10 mouse cellular contexts compared by ENCODE assay signal in the genomic region with DNA sequence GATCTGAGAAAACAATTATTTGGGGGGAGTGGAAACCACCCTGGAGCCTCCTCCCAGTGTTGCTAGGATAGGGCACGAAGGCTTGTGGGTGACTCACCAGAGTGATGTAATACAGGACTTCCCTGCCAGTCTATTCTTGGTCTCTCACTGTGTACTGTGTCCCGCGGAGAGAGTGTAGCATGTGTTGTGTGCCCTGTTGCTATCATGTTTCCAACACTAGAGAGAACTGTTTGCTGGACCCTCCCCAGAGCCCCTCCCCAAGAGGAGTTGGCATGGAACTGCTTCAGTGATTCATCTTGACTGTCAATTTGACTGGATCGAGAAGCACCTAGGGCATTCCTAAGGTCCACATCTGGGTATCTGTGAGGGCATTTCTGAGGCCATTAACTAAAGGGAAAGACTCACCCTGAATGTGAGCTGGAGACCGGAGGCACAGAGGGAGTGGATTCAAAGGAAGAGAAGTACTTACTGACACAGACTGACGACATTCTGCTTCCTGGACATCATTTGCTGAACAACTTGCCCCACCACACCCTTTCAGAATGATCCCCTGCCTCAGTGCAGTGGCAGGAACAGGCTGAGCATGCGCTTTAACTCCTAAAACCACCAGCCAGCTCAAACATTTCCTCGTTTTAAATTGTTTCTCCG. TPM values are rescaled to one million over a fixed set of nuclear protein-coding genes. Genes with fewer than 3 reads are reported as not detected.
A peak's percentile ranks its signal among the peaks of the same experiment; 100 is the strongest.
DNase-seq lines count a peak whose midpoint lies in the region; ATAC-seq and TF ChIP-seq lines count a peak whose summit lies in the region.
"Had no signal": no experiment of that assay in that cellular context is flagged by ENCODE, and none has a peak within 500 bp of the region (broad histone marks: within the 10 kb centered on the region; RNA-seq: fewer than 3 reads in every experiment).

No protein-coding gene starts in this region.

- no peak overlapping the region for H3K9ac ChIP-seq in forebrain, embryonic 15.5 days (replicated peaks)
- H3K9ac ChIP-seq: liver, embryonic 15.5 days had no signal

- in situ Hi-C loops in Patski (cut with MboI; ENCODE audit: low pct_unique_long_range_greater_than_20kb) = no loop called here

- no peaks in the 10 kb centered on the region for H3K27me3 ChIP-seq in heart, embryonic 10.5 days (ENCODE audit: insufficient read depth, poor library complexity, severe bottlenecking)
- H3K27me3 ChIP-seq in Patski = no peaks in the 10 kb centered on the region
- H3K27me3 ChIP-seq in forebrain, embryonic 15.5 days = no peaks in the 10 kb centered on the region
- H3K27me3 ChIP-seq: liver, embryonic 15.5 days had no signal

- H3K27ac ChIP-seq in heart, embryonic 10.5 days = no peak overlapping the region
- H3K27ac ChIP-seq in forebrain, embryonic 15.5 days (replicated peaks) = no peak overlapping the region
- H3K27ac ChIP-seq: liver, embryonic 15.5 days had no signal

- CTCF ChIA-PET in Patski (lab: Charles Lee) = no interaction called here

- POLR2A ChIA-PET in Patski (lab: Charles Lee) = no interaction called here

- peak; percentile 87 for ATAC-seq in Patski
- no peak for ATAC-seq in forebrain, embryonic 15.5 days (replicated peaks)

- TF ChIP-seq CTCF in Patski (IDR thresholded peaks at IDR 0.05) = no peak

- DNase-seq in heart, adult 11 months = peak; percentile 98
- no peak for DNase-seq in heart, embryonic 10.5 days (ENCODE audit: low spot score)
- peak; percentile 66 for DNase-seq in Patski (ENCODE audit: low read depth, low spot score)
- peak; percentile 74 for DNase-seq in heart, adult 8-10 months (ENCODE audit: low spot score)
- DNase-seq in lung, postnatal 4 days = peak; percentile 31 to 37
- no peak for DNase-seq in kidney, postnatal 4 days
- no peak for DNase-seq in frontal cortex, postnatal 25 days (ENCODE audit: low spot score in 2 of 2)

- no peaks in the 10 kb centered on the region for H3K9me3 ChIP-seq in heart, embryonic 10.5 days
- H3K9me3 ChIP-seq in forebrain, embryonic 15.5 days = no peaks in the 10 kb centered on the region
- H3K9me3 ChIP-seq: liver, embryonic 15.5 days had no signal

- no peak overlapping the region for H3K4me2 ChIP-seq in forebrain, embryonic 15.5 days (replicated peaks)
- H3K4me2 ChIP-seq: liver, embryonic 15.5 days had no signal

- H3K4me1 ChIP-seq in heart, embryonic 10.5 days = peaks cover 17% of the 10 kb centered on the region
- no peaks in the 10 kb centered on the region for H3K4me1 ChIP-seq in forebrain, embryonic 15.5 days

- WGBS in heart, embryonic 10.5 days = 60% methylated on average over 9 of the region's 9 CpGs
- WGBS in forebrain, embryonic 15.5 days = 85% methylated on average over 9 of the region's 9 CpGs

- H3K4me3 ChIP-seq in heart, embryonic 10.5 days = no peak overlapping the region
- H3K4me3 ChIP-seq in forebrain, embryonic 15.5 days = no peak overlapping the region
- H3K4me3 ChIP-seq: liver, embryonic 15.5 days had no signal

- no peaks in the 10 kb centered on the region for H3K36me3 ChIP-seq in heart, embryonic 10.5 days
- no peaks in the 10 kb centered on the region for H3K36me3 ChIP-seq in forebrain, embryonic 15.5 days
- H3K36me3 ChIP-seq: liver, embryonic 15.5 days had no signal

RNA-seq across cellular contexts. Expression of gene Lipc, which starts 9.2 kb away (rescaled TPM):
- 0.11 and 1.9 TPM in 2 replicates for polyA plus RNA-seq in heart, embryonic 10.5 days (2016; fragmentation: Nextera tagmentation; extraction: Ambion mirVana)
- 0.17 TPM for polyA plus RNA-seq in Patski (2021)
- total RNA-seq in heart, adult 8-10 months (2022) = under 1 TPM in 1 of 4 experiments, not detected in 3; 0.26 TPM
- not detected in 2 replicates for polyA plus RNA-seq in forebrain, embryonic 15.5 days (2015; fragmentation: Nextera tagmentation; extraction: Ambion mirVana)
- total RNA-seq: gastrocnemius, adult 8-10 months had no signal

Comparison
In these comparisons a context has a peak if more than half of its experiments do, and no peak if none do; other contexts are left out.
1. DNase-seq: peak in heart, adult 11 months (single experiment), Patski (single experiment), heart, adult 8-10 months (single experiment) and lung, postnatal 4 days (2 of 2); none in heart, embryonic 10.5 days (single experiment), kidney, postnatal 4 days (0 of 2) and frontal cortex, postnatal 25 days (0 of 2).